Mouse (Mus musculus): ENCODE data around the gene Adarb2.
"Not testable (repeated sequence)": the region's sequence is repeated elsewhere in the genome, so short reads cannot be mapped to it uniquely, and the experiment has no call there.

Adarb2 gene

GRCm38 (mm10) chr13:8590460-8590859, 387.8 kb downstream of the Adarb2 start:
- no peak for DNase-seq

GRCm38 (mm10) chr13:8596977-8597646, 394.4 kb downstream of the Adarb2 start:
- DNase-seq, result no peak

- no peak for DNase-seq
Observed at GRCm38 (mm10) chr13:8597647-8598017, 395.0 kb downstream of the Adarb2 start.

DNA sequence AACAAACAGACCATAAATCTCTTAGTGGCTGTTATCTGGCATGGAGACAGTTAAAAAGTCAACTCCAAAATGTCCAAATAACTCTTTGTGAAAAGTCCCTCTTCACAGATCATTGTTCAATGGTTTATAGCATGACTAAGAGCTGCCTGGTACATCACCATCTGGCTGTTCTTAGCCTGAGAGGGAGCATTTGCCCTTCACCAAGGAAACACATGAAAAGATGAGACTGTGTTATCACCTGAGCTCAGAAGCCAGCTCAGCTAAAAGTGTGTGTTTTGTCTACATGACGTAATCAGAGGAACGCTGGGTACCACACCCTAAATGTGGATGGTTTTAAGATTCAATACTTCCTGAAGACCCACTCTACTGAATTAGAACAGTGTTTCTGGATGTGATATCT, 403.0 kb downstream of the Adarb2 start:
- DNase-seq, result no peak

DNA sequence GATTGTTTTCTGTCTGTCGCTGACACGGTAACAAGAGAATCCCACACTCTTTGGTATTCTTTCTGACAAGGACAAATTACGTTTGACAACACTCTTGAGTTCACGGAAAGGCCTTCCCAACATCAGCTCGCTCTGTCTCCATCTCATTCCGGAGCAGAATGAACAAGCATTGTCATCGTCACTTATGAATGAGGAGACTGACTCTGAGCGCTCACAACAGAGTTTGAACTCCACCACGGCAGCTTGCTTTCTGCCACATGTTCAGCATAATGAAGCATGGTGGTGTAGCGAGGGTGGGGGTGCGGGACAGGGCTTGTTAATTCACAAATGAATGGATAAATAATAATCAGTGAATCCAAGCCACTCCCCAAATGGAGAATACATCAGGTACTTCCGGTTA, 405.4 kb downstream of the Adarb2 start:
- DNase-seq, result no peak

DNA sequence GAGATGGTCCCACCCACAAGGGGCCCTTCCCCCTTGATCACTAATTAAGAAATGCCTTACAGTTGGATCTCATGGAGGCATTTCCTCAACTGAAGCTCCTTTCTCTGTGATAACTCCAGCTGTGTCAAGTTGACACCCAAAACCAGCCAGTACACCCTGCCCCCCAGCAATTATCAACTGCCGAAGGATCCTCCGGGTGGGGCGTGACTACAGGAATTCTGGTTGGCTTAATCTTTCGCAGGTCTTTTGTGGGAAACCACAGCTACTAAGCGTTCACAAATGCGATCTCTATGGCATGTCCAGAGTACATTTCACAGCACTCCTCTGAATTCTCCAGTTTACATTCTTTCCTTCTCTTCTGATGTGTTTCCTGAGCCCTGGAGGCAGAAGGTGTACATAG, 406.3 kb downstream of the Adarb2 start:
- DNase-seq, result not testable (repeated sequence)

GRCm38 (mm10) chr13:8610956-8611355, 408.3 kb downstream of the Adarb2 start:
- no peak for DNase-seq

- no peak for DNase-seq
Observed at GRCm38 (mm10) chr13:8612618-8613391, 410.1 kb downstream of the Adarb2 start.

- no peak for DNase-seq
Observed at GRCm38 (mm10) chr13:8616685-8617084, 414.0 kb downstream of the Adarb2 start.

DNA sequence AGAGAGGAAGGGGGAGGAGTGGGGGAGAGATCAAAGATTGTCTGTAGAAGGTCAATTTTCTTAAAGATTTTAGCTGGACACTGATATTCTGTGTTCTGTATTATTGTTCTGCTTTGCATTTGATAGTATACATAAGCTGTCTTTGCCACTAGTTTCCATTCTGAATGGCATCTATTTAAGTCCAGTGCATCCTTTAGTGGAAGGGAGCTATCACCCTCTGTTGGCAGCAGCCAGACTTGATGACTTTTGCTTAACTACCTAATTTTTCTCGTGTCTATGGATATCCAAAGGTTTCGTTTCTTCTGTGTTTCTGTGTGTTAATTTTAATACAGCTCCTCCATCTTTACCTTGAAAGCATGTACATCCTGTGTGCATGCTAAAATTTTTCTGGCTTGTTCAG, 419.6 kb downstream of the Adarb2 start:
- DNase-seq, result no peak

GRCm38 (mm10) chr13:8629565-8629964, 426.9 kb downstream of the Adarb2 start:
- DNase-seq, result no peak

DNA sequence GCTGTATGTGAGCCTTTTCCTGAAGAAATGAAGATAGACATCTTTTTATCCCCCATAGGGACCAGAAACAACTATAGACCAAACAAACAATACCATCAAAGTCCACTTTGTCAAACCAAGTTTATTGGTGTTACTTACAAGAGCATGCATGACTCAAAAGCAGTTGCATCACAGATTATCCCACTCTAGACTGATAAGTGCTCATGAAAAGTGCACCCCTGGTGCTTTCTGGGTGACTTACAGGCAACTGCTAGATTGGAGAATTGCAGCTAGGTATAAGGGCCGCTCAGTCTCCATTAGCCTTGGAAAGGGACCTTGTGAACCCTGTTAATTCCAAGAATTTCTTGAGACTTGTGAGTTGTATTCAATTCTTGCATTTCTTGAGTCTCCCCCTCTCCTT, 429.0 kb downstream of the Adarb2 start:
- no peak for DNase-seq

GRCm38 (mm10) chr13:8632072-8632471, 429.4 kb downstream of the Adarb2 start:
- no peak for DNase-seq

GRCm38 (mm10) chr13:8633385-8634337, 431.0 kb downstream of the Adarb2 start:
- DNase-seq, result no peak

DNA sequence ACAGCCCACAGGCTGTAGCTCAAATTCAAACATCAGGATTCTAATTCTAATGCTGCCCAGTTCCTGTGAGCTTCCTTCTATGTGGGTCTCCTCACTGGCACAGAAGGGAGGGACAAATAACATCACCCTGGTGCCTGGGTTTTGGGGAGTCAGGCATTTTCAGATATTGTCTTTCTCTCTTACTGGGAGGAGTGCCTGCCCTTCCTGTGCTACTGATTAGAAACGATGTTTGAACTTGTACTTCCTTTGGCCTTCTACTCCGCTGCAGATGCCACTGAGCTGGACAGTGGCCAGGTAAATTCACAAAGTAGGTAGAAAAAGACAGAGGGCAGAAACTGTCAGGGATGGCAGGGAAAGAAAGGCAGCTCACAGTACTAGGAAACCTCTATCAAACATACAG, 439.4 kb downstream of the Adarb2 start:
- DNase-seq, result no peak

DNA sequence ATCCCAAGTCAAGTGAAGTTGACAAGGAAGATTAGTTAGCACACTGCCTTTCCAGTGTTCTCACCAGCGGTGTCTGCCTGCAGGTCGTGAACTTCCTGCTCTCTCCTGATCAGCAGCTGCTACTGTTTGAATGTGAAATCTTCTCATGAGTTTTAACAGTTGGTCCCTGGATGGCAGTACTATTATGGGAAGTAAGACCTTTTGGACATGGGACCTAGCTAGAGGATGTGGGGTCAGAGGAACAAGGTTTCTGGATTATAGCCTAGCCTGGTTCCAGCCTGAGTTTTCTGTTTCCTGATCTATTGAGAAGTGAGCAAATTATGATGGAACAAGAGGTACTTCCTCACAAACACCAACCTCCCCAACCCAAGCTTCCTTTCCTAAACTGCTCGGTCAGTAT, 441.3 kb downstream of the Adarb2 start:
- no peak for DNase-seq

GRCm38 (mm10) chr13:8644805-8645679, 442.4 kb downstream of the Adarb2 start:
- DNase-seq, result no peak

- no peak for DNase-seq
Observed at GRCm38 (mm10) chr13:8649261-8649660, 446.6 kb downstream of the Adarb2 start.

- DNase-seq, result no peak
Observed at GRCm38 (mm10) chr13:8664615-8665240, 462.1 kb downstream of the Adarb2 start.

- DNase-seq, result no peak
Observed at GRCm38 (mm10) chr13:8677174-8677573, 474.5 kb downstream of the Adarb2 start.

DNA sequence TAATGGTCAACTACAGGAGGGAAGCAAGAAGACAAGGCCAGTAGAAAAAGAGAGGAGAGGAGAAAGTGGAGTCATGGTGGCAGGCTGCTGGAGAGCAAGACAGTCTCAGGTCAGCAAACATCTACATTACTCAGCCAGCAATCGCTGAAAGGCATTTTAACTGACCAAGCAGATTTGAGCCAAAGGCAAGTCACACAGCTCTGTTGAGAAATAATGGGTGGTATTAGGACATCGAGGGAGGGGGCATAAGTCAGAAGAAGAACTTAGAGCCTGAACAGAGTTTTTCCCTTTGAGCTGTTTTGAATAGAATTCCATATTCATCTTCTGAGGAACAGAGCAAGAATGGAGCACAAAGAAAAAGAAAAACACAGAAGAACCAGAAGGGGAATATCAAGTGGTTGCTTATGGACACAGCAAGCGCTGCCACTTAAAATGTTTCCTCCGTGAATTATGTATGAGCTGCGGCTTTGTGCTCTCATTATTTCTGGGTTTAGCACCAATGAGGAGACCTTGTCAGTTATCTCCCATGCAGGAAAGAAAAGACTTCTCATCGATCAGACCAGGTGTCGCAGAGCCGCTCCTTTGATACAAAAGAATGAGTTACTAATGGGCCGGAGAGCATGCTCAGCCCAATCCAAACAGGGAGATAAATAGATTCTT, 477.9 kb downstream of the Adarb2 start:
- no peak for DNase-seq
